Mouse (Mus musculus) lung, postnatal 0 days (tissue): ENCODE measurements around the gene Hnrnpm. TPM values are rescaled to one million over a fixed set of nuclear protein-coding genes. Genes with fewer than 3 reads are reported as not detected.

ENCODE experiments used
- ATAC-seq: fragments of 200-750 bp; cut with Nextera tagmentation; 2 replicates; pipeline ENCODE4 v1.8.0; 2017; ENCODE audit warnings: moderate library complexity
- DNase-seq: peaks from one replicate; pipeline ENCODE4 v3.0.0-alpha.2; 2016; ENCODE audit warnings: low spot score
- H3K27ac ChIP-seq: fragments of 300-500 bp; sonication (generic); 2 replicates; pipeline ENCODE4 v1.5.1; 2014; ENCODE audit warnings: antibody characterized with exemption, mild to moderate bottlenecking, low read length, mixed read lengths
- H3K27me3 ChIP-seq: fragments of 300-500 bp; sonication (generic); replicated peaks from 2 replicates; pipeline ENCODE4 v1.6.1; 2014; ENCODE audit warnings: low read length, mixed read lengths; ENCODE audit not compliant: insufficient read depth
- H3K36me3 ChIP-seq: fragments of 300-500 bp; sonication (generic); 2 replicates; pipeline ENCODE4 v1.6.1; 2014; ENCODE audit warnings: low read length, mixed read lengths; ENCODE audit not compliant: insufficient read depth
- H3K4me1 ChIP-seq: fragments of 300-500 bp; sonication (generic); 2 replicates; pipeline ENCODE4 v1.6.1; 2014; ENCODE audit warnings: antibody characterized with exemption, low read depth, low read length, mixed read lengths; ENCODE audit not compliant: insufficient read depth
- H3K4me2 ChIP-seq: fragments of 300-500 bp; sonication (generic); replicated peaks from 2 replicates; pipeline ENCODE4 v1.6.1; 2014; ENCODE audit warnings: low read depth, mild to moderate bottlenecking, low read length, moderate library complexity, mixed read lengths
- H3K4me3 ChIP-seq: fragments of 300-500 bp; sonication (generic); 2 replicates; pipeline ENCODE4 v1.5.1; 2014; ENCODE audit warnings: low read depth, low read length
- H3K9ac ChIP-seq: fragments of 300-500 bp; sonication (generic); replicated peaks from 2 replicates; pipeline ENCODE4 v1.6.1; 2014; ENCODE audit warnings: low read depth, mild to moderate bottlenecking
- H3K9me3 ChIP-seq: fragments of 300-500 bp; sonication (generic); 2 replicates; pipeline ENCODE4 v1.6.1; 2016; ENCODE audit warnings: low read length, mixed read lengths
- CTCF ChIP-seq: IDR thresholded peaks from 2 replicates; pipeline ENCODE4 v1.5.1; 2016; ENCODE audit warnings: antibody characterized with exemption, mild to moderate bottlenecking
- EP300 ChIP-seq: IDR thresholded peaks from 2 replicates; pipeline ENCODE4 v1.6.1; 2016; ENCODE audit warnings: antibody characterized with exemption, mild to moderate bottlenecking, control low read depth
- WGBS: fragments of 180-500 bp; shearing (Covaris S2); extraction: QIAGEN DNeasy Blood & Tissue Kit; methylation state at CpG from one replicate; pipeline ENCODE4 v1.1.7; 2014; 5-methylcytosine and 5-hydroxymethylcytosine counted together
- polyA plus RNA-seq: library from polyadenylated mRNA; unstranded; fragments of >200 nt; fragmentation: Nextera tagmentation; extraction: Ambion mirVana; gene quantifications from 2 replicates; pipeline ENCODE4 v1.2.1, GENCODE M21; 2015

The Hnrnpm gene
- polyA plus RNA-seq, 1 experiment from 2014 or later: 112 TPM

DNA sequence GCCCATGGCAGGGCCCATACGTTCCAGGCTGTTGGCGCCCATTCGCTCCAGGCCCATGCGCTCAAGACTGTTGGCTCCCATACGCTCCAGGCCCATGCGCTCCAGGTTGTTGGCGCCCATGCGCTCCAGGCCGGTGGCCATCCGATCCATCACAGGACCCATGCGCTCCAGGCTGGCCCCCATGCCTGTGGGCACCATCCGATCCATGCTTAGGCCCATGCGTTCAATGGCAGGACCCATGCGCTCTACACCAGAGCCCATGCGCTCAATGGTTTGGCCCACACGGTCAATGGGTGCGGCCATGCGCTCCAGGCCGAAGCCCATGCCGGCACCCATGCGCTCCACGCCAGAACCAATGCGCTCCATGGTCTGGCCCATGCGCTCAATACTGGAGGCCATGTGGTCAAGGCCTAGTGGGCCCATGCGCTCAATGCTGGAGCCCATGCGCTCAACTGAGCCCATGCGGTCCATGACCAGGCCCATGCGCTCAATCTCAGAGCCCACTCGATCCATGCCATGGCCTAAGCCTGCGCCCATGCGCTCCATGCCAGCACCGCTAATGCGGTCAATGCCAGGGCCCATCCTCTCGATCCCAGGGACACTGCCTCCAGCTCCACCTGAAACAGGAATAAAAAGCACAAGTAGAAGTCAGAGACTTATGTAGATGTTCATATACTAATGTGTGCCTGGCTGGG is 36.7 kb downstream of the Hnrnpm start:
- H3K9ac ChIP-seq: no peak overlapping the region
- H3K9me3 ChIP-seq: no peaks in the 10 kb centered on the region
- peaks cover 65% of the 10 kb centered on the region for H3K36me3 ChIP-seq
- no peak overlapping the region for H3K4me3 ChIP-seq
- H3K27me3 ChIP-seq: no peaks in the 10 kb centered on the region
- TF ChIP-seq CTCF (no peak), EP300 (no peak)
- no peak overlapping the region for H3K4me2 ChIP-seq
- H3K4me1 ChIP-seq: no peaks in the 10 kb centered on the region
- H3K27ac ChIP-seq: no peak overlapping the region
- 98% methylated on average over 34 of the region's 34 CpGs for WGBS
- DNase-seq: no peak
- ATAC-seq: peak; percentile 9

- Histone ChIP-seq H3K27me3 (no peaks in the 10 kb centered on the region), H3K27ac (no peak overlapping the region), H3K36me3 (peaks cover 54% of the 10 kb centered on the region; the same call in 1 of the 2 replicates), H3K9me3 (no peaks in the 10 kb centered on the region), H3K4me3 (no peak overlapping the region), H3K4me2 (no peak overlapping the region), H3K4me1 (no peaks in the 10 kb centered on the region), H3K9ac (no peak overlapping the region)
- 90% methylated on average over 8 of the region's 8 CpGs for WGBS
- DNase-seq: no peak
- no peak for TF ChIP-seq CTCF
- no peak for TF ChIP-seq EP300
- ATAC-seq: no peak
Observed at GRCm38 (mm10) chr17:33645073-33645472, 41.6 kb downstream of the Hnrnpm start.

DNA sequence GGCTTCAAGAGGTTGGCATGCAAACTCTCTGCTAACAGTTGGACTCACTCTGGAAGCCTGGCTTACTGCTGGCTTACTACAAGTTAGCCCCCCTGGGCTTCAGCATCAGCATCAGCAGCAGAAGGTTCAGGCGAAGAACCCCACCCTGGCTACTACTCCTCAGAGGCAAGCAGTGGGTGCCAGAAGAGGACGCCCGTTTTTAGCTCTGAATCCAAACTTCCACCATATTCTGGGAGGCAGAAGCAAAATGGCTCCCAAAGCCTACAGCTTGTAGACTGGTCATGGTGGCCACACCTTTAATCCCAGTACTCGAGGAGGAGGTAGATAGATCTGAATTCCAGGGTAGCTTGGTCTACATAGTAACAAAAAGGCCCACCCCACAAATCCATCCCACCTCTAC is 42.6 kb downstream of the Hnrnpm start:
- Histone ChIP-seq H3K27ac (no peak overlapping the region), H3K4me2 (no peak overlapping the region), H3K9me3 (no peaks in the 10 kb centered on the region), H3K9ac (no peak overlapping the region), H3K4me3 (no peak overlapping the region), H3K36me3 (peaks cover 46% of the 10 kb centered on the region; the same call in 1 of the 2 replicates), H3K27me3 (no peaks in the 10 kb centered on the region), H3K4me1 (no peaks in the 10 kb centered on the region)
- TF ChIP-seq EP300 (no peak), CTCF (no peak)
- DNase-seq: no peak
- WGBS: 85% methylated on average over 4 of the region's 4 CpGs
- ATAC-seq: no peak

DNA sequence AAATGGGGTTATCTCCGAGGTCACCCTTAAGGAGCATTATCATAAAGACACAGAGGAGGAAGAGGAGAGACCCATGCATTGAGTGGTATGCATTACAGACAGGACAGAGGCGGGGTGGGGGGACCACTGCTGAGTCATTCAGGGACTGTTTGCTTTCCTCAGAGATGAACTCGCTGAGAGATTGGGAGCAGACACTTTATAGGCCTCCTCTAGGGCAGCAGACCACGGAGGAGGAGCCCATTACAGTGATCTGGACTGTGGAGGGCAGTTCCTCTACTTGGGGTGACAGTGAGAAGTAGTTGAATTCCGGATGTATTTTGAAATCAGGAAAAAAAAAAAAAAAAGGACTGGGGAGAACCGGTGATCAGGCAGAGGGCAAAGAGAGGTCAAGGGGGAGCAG is 46.9 kb downstream of the Hnrnpm start:
- H3K27ac ChIP-seq: no peak overlapping the region
- DNase-seq: peak; percentile 18
- TF ChIP-seq EP300: no peak
- no peak for TF ChIP-seq CTCF
- ATAC-seq: peak; percentile 25; the same call in 1 of the 2 replicates
- no peaks in the 10 kb centered on the region for H3K9me3 ChIP-seq
- H3K27me3 ChIP-seq: no peaks in the 10 kb centered on the region
- H3K4me1 ChIP-seq: no peaks in the 10 kb centered on the region
- no peak overlapping the region for H3K9ac ChIP-seq
- WGBS: 48% methylated on average over 6 of the region's 6 CpGs
- H3K36me3 ChIP-seq: peaks cover 6% of the 10 kb centered on the region; the same call in 1 of the 2 replicates
- no peak overlapping the region for H3K4me2 ChIP-seq
- H3K4me3 ChIP-seq: no peak overlapping the region

DNA sequence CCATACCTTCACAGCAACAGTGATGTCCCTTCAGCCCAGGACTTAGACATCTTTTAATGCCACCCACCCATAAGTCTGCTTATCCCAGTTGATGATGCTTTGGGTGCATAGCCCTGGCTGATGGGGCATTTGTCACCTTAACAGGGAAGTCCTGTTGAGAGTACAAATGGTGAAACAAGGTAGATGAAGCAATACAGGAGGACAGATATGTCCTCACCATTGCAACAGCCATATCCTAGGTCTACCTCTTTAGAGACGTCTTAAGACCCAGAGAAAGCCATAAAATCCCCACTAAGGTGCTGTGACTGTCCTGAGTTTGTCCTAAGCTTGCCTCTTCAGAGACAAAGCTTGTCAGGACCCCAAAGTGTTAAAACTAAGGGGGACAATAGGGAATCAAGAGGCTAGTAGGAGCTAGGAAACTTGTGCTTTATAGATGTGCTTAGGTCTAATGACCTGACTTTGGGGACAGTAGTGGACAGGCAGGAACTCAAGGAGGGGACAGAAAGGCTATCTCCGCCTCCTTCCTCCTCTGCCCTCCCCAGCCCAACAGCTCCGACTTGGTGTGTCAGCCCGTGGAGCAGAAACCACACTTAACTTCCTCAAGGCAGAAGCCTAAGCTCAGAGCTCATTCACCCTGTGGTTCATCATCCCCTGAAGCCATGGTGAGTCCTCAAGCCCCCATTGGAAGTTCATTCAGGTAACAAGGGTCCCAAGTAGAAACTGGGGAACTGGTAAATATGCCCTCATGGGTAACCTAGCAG is 49.0 kb downstream of the Hnrnpm start, which contains the start of gene Pram1:
Gene Pram1, plus strand, starts transcription at position 541 of the 761 bp plus-strand sequence.
- Histone ChIP-seq H3K9me3 (no peaks in the 10 kb centered on the region), H3K4me2 (no peak within 1 kb of the TSS), H3K36me3 (no peaks in the 10 kb centered on the region), H3K4me1 (no peaks in the 10 kb centered on the region), H3K27ac (no peak within 1 kb of the TSS; the same call in 1 of the 2 replicates), H3K27me3 (no peaks in the 10 kb centered on the region), H3K4me3 (no peak within 1 kb of the TSS), H3K9ac (no peak within 1 kb of the TSS)
- ATAC-seq: 0 out of 2 replicates have a peak, but pooled peaks have one; percentile 26
- peak; percentile 25 for DNase-seq
- TF ChIP-seq EP300 (no peak), CTCF (no peak)
- WGBS: 79% methylated on average over 4 of the region's 4 CpGs

DNA sequence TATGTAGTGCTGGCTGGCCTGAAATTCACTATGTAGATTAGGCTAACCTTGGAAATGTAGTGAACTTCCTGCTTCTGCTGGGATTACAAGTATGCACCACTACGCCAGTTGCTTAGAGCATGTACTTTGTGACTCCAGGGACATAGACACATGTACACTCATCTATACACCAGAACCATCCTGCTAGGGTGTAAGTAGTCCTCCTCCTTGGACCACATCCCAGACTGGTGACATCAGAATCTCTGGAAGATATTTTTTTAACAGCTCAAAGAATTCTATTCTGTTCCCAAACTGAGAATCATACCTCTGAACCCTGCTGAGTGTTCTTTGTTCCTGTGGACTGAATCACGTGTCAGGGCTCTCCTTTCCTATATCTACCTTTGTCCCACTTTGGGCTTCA is 49.6 kb downstream of the Hnrnpm start:
- ATAC-seq (no peak), DNase-seq (no peak)
- TF ChIP-seq CTCF: no peak
- no peak for TF ChIP-seq EP300
- no peaks in the 10 kb centered on the region for H3K27me3 ChIP-seq
- 58% methylated on average over 2 of the region's 2 CpGs for WGBS
- H3K4me2 ChIP-seq: no peak overlapping the region
- H3K27ac ChIP-seq: no peak overlapping the region
- no peaks in the 10 kb centered on the region for H3K9me3 ChIP-seq
- H3K36me3 ChIP-seq: no peaks in the 10 kb centered on the region
- H3K4me3 ChIP-seq: no peak overlapping the region
- no peaks in the 10 kb centered on the region for H3K4me1 ChIP-seq
- no peak overlapping the region for H3K9ac ChIP-seq
